Mouse (Mus musculus): ENCODE results near the gene Slc1a3. TPM values are rescaled to one million over a fixed set of nuclear protein-coding genes. Genes with fewer than 3 reads are reported as not detected.

Gene Slc1a3
- total RNA-seq, 2 experiments from 2014 or later, result 0.22 to 3.1 TPM

DNA sequence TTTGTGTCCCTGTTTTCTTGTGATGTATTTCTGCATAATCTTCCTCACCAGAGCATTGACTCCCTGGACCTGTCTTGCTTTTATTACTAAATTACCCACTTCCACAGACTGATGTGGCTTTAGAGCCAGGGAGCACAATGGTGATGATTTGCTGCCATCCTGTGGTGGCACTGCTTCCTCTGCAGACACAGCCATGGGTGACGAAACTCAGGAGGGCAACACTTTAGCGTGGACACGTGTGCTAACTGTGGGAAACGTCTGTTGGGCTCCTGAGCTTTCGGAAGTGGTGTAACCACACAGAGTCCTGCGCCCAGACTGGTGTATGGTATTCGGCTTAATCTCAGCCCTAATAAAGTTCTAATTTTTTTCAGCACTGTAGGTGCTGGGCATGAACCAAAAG, 85.2 kb downstream of the Slc1a3 start:
- peak; percentile 62 for ATAC-seq (replicated peaks; ENCODE audit: low FRiP score, low TSS enrichment, poor library complexity, severe bottlenecking)

DNA sequence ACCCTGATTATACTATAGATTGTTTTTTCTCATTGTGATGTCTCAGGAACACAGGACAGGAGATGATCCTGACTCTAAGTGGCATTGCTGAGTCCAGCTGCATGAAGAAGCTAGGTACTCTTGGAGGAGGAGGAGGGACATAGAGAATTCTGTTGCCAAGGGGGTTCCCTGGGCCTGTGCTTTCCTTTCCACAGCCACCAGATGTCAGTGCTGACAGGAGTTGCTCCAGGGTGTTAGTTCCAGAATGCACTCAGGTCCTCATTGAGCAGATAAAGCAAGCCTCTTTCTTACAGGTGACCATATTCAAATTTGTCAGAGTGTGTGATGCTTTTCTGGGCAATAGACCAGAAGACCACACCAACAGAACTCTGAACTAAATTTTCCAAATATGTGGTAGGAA, 86.7 kb downstream of the Slc1a3 start:
- no peak for ATAC-seq (replicated peaks; ENCODE audit: low FRiP score, low TSS enrichment, poor library complexity, severe bottlenecking)

DNA sequence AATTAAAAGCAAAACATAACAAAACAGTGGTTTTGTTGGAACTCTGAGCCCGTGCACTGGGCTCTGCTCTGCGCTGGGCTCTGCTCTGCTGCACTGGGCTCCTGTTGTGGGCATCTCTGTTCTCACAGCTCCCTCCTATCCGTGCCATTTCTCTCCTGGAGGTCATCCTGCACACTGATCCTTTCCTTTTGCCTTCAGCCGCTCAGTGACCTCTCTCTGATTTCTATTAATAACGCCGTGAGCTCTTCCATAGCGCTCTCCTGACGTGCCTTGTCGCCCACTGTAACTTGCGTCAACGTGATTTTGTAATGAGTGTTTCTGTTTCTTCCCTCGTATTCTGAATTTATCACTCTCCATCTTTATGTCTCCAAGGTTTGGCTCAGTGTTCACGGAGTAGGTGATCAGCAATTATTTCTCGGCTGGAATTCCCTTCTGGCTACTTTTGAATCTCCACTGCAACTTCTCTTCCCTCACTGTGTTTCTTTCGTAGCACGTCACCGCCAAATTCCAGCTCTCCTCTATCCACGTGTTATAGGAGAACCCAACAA, 91.0 kb downstream of the Slc1a3 start:
- no peak for ATAC-seq (replicated peaks; ENCODE audit: low FRiP score, low TSS enrichment, poor library complexity, severe bottlenecking)

DNA sequence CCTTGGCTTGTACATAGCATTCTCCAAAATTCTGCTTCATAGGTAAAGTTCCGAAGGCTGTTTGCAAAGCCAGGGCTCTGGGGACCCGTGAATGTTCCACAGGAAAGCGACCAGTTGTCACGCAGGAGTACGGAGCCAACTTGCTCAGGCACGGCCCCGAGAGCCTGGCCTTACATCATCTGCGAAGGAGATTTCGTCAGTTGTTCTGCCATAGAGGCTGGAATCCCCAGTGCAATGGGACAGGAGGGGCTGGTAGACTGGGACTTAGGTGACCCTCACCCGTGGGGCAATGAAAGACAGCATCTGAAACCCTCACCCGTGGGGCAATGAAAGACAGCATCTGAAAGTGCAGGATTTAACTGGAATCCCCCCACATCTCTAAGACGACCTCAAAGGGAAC, 94.3 kb downstream of the Slc1a3 start:
- no peak for ATAC-seq (replicated peaks; ENCODE audit: low FRiP score, low TSS enrichment, poor library complexity, severe bottlenecking)

DNA sequence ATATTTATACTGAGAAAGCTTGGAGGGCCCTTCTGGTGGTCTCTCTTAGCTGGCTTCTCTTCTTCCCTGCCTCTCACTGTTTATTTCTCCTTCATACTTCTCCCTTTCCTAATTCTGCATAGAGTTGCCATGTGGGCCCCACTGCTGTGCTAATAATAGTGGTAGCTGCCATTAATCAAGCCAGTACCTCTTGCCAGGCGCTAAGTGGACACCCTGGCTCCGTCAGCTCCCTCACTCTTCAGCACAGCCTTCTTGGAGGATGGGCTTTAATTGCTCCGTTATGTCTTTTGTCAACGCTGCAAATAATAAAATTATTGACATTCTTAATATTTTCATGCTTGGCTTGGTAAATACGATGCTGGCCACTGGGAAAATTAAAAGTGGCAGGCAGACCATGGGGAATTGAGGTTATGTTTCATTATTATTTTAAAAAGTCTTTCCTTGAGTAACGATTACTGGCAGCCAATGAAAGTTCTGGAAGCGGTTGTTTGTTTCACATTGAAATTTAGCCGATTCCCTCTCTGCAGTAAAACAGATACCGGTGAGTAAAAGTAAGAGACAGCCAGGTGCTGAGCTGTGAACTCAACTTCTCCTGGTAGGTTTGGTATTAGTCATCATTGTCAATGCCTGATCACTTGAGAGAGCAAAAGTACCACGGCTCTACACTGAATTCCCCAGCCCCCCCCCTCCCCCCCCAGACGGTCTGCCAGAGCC, 94.9 kb downstream of the Slc1a3 start:
- ATAC-seq (replicated peaks; ENCODE audit: low FRiP score, low TSS enrichment, poor library complexity, severe bottlenecking), result no peak

DNA sequence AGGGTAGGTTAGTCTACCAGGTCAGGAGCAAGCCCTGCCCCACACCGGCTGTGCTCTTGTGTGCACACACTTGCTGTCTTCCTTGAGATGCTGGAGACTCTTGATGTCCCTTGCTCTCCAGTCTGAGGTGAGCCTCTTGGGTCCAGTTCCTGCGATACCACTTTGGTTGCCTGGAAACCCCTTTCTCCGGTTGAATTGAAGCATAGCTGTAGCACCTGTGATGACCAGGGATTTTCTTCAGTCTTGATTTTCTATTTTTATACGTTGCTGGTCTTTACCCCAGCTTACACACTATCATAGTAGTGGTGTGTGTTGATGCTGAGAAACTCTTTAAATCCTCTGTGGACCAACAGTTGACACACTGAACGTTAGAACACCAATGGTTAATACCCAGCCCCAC, 95.9 kb downstream of the Slc1a3 start:
- no peak for ATAC-seq (replicated peaks; ENCODE audit: low FRiP score, low TSS enrichment, poor library complexity, severe bottlenecking)

DNA sequence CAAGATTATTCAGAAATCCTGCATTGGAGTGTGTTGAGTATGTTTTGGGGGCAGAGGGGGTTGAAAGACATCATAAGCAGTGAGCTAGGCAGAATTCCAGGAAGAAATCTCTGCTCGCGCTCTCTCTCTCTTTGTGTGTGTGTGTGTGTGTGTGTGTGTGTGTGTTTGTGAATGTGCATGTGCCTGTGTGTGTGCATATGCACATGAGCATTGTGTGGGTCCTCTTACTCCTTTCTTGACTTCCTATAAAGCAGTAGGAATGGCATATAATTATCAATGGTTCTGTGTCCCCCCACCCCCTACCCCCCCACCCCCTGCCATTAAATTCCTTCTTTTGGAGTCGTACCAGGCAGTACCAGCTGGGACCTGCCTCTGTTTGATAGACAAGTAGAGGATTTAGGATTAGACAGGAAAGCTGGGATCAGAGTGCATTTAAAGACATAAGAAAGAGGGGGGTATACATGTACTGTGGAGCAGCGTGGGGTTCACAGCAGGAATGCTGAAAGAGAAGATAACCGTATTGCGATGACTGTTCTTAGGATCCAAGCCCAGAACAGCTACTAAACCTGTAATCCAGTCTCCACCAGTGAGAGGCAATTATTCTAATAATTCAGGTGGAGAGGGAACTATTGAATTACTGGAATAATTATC, 104.9 kb downstream of the Slc1a3 start:
- ATAC-seq (replicated peaks; ENCODE audit: low FRiP score, low TSS enrichment, poor library complexity, severe bottlenecking), result no peak

DNA sequence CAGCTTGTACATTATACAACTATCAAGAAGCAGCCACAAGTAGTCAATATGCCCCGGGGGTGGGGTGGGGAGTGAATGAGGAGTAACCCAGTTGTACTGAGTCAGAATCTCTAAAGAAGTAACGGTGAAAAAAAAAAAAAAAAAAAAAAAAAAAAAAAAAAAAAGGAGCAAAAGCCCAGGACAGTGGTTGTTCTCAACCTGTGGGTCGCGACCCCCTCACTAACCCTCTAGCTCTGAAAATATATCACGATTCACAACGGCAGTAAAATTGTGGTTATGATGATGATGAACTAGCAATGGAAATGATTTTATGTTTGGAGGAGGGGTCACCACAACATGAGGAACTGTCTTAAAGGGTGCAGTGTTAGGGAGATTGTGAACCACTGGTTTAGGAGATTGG, 108.2 kb downstream of the Slc1a3 start:
- ATAC-seq (replicated peaks; ENCODE audit: low FRiP score, low TSS enrichment, poor library complexity, severe bottlenecking), result no peak

DNA sequence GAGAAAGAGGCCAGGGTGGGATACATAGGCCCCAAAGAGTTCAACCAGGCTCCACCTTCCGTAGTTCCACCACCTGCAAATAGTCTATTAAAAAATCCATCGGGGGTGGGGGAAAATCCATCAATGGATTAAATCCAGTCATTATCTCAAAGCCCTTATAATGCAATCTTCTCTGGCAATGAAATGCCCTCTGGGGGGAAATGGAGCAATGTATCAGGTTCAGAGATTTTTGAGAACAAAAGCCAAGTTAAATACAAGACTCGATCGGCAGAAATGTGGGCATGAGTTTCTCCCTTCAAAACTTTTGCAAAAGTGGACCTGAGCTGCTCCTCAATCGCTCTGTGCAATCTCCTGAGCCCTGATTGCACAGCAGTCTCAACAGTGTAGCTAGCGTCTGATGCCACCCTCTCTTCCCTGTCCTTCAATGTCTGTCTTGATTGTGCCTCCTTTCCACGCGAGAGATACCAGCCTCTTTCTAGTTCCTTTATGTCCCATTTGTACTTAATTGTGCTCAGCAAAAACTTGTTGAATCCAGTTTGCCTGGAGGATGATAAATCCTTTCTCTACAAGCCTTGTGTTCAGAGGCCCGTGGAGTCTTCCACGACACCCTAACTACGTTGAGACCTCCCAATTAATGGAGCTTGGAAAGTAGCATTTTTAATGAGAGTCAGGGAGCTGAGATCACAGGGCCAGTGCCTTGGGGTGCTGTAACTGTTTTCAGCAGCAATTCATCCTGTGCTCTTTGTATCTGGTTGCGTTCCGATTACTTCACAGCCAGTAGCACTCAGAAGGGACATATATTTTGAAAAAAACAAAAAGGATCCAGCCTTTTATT, 109.0 kb downstream of the Slc1a3 start:
- no peak for ATAC-seq (replicated peaks; ENCODE audit: low FRiP score, low TSS enrichment, poor library complexity, severe bottlenecking)

DNA sequence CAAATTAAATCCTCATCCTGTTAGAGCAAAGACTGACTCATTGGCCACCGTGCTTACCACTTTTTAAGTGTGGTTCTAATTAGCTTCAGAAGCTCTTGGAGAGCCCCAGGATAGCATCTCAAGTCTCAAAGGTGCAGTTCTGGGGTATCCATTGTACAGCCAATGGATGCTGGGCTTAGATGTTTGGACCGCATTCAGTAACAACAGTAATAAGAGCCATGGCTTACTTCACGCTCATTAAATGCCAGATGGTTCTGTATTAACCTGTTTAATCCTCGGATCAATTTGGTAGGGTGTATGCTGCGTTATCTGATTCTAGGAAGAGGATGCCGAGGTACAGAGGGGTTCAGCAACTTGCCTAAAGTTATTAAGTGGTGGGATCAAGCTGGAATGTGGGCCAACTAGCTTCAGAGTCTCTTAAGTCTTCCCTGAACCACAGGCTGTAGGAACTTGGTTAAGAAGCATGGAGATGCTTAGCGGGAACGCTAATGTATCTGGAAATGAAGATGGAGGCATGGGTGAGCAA, 114.1 kb downstream of the Slc1a3 start:
- ATAC-seq (replicated peaks; ENCODE audit: low FRiP score, low TSS enrichment, poor library complexity, severe bottlenecking), result no peak

DNA sequence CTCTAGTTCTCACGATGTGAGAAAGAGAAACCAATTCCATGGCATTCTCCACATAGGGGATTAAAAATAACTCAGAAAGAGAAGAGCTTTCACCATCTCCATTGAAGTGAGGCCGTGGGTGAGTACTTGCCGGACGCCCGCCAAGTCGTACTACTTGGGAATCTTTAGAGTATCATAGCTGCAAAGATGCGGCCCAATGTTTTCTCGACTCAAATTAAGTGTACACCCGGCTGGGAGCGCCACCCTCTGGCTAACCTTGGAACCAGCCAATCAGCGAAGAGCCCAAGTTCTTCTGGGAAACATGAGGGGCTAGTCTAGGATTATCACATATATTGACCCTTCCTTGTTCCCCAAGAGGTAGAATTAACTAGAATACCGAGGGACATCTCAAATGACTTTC, 115.3 kb downstream of the Slc1a3 start:
- no peak for ATAC-seq (replicated peaks; ENCODE audit: low FRiP score, low TSS enrichment, poor library complexity, severe bottlenecking)

DNA sequence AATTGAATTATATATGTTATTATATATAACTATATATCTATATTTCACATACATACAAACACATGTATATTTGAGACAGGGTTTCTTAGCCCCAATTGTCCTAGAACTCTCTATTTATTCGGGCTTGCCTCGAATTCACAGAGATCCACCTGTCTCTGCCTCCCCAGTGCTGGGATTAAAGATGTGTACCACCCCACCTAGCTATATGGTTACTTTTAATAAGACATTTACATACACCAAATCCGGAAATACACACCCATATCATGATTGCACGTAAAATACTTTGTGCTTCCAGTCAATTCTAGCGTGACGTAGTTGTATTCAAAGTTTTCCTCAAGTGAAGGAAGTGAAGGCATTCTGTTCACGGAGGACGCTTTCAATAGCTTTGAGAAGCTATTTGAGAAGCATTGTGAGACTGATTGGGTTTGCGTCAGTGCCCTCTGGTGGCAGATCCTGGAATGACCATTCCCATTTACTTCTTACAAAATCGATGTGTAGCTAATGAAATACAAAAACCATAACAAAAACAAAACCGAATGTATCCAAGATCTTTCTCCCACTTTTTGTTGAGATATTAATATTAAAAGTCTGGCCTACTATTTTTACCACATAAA, 121.0 kb downstream of the Slc1a3 start:
- peak; percentile 78 for ATAC-seq (replicated peaks; ENCODE audit: low FRiP score, low TSS enrichment, poor library complexity, severe bottlenecking)

DNA sequence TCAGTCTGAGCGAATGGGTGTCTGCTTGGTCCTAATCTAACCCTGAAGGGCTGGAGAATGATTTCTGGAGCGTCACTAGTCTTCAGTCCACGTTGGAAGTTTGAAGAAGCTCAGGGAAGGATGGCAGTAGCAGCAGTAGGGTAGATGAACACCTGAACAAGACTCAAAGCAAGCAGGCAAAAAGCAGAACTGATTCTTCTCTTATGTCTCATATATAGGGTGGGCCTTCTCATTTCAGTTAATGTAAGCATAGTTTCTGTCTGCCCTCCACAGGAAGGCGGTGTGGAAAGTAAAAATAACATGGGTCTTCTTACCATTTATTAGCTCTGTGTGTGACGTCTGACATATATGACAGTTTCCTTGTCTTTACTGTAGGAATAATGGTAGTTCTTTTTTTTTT, 122.5 kb downstream of the Slc1a3 start:
- no peak for ATAC-seq (replicated peaks; ENCODE audit: low FRiP score, low TSS enrichment, poor library complexity, severe bottlenecking)

DNA sequence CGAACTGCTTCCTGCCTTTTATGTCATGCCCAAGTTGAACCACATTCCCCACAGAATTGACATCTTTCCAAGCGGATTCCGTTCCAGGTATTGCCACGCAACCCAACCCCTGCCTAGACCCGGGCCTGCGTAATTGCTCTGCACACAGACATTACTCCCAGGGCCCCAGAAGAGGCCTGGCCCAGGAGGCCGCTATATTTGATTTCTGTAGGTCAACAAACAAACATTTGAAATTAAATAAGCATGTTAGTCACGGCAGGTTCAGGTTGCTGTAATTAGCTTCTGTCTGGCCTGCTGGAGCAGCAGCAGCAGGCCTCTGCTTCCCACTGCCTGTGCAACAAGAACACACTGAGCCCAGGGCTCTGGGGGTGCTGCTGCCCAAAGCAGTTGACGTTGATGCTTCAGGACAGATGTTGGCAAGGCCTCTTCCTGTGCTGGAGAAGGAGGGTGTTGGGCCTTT, 123.7 kb downstream of the Slc1a3 start:
- ATAC-seq (replicated peaks; ENCODE audit: low FRiP score, low TSS enrichment, poor library complexity, severe bottlenecking), result no peak

Other genes with a start within 250 kb of the Slc1a3 start
- gene Gm2310, start 190.8 kb downstream of the Slc1a3 start, total RNA-seq (2014; fragmentation: Nextera tagmentation), result not detected in 2 replicates
- gene Gm2310, start 190.8 kb downstream of the Slc1a3 start, total RNA-seq (2017), result not detected in 2 replicates